Mouse (Mus musculus): ENCODE measurements at regions not wholly inside any gene's neighbourhood (a gene's known extent, or its start where the extent isn't known, plus 50 kb on each side); places are given as distances from the start of the nearest gene placed in this dataset.

DNA sequence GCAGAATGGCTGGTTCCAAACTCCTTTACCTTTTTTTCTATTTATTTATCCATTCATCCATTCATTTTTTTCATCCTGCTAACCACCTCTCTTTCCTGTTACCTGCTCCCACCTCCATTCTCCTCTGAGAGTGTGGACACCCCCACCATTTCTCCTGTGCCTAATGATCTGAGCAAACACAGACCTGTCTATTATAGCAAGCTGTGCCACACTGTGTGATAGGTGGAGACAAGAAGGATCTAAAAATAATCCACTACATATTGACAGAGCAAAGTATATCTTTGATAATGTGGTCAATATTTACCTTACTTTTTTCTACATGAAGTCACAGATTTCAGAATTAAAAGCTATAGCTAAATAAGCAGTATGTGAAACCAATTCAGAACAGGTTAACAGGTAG lies 805.6 kb upstream of the Lrfn5 start:
- TF ChIP-seq HCFC1 (IDR thresholded peaks at IDR 0.05; ENCODE audit: borderline replicate concordance, insufficient read depth, low read length), result no peak
- TF ChIP-seq ZC3H11A (IDR thresholded peaks at IDR 0.05; ENCODE audit: borderline replicate concordance, low read depth, low read length), result no peak
- TF ChIP-seq CHD2 (IDR thresholded peaks at IDR 0.05; ENCODE audit: low read depth, low read length), result no peak
- no peak for TF ChIP-seq MAFK (IDR thresholded peaks at IDR 0.05; ENCODE audit: insufficient read depth, low read depth, low read length)
- TF ChIP-seq ZNF384 (IDR thresholded peaks at IDR 0.05; ENCODE audit: low read depth, low read length), result no peak
